Mouse (Mus musculus): ENCODE results near the gene Padi3. TPM values are rescaled to one million over a fixed set of nuclear protein-coding genes. Genes with fewer than 3 reads are reported as not detected.

The Padi3 gene
- polyA plus RNA-seq, 1 experiment, result 0.03 TPM

GRCm38 (mm10) chr4:140812191-140812590, 1.7 kb upstream of the Padi3 start:
- Histone ChIP-seq H3K4me3 (ENCODE audit: insufficient read depth, low read depth, low read length) (no peak overlapping the region), H3K27ac (ENCODE audit: insufficient read depth, low read depth, low read length) (no peak overlapping the region), H3K27me3 (replicated peaks; ENCODE audit: control insufficient read depth, insufficient read depth, low read length) (no peaks in the 10 kb centered on the region), H3K36me3 (ENCODE audit: control insufficient read depth, insufficient read depth, low read length) (no peaks in the 10 kb centered on the region), H3K4me1 (ENCODE audit: control insufficient read depth, insufficient read depth, low read length) (no peaks in the 10 kb centered on the region)
- TF ChIP-seq POLR2A (IDR thresholded peaks at IDR 0.05; ENCODE audit: low read depth, low read length) (no peak), CTCF (conservative IDR thresholded peaks at IDR 0.05; ENCODE audit: insufficient read depth, insufficient read length, low read depth, low read length) (no peak)
- WGBS, result 53% methylated on average over 8 of the region's 8 CpGs
- DNase-seq, result no peak

DNA sequence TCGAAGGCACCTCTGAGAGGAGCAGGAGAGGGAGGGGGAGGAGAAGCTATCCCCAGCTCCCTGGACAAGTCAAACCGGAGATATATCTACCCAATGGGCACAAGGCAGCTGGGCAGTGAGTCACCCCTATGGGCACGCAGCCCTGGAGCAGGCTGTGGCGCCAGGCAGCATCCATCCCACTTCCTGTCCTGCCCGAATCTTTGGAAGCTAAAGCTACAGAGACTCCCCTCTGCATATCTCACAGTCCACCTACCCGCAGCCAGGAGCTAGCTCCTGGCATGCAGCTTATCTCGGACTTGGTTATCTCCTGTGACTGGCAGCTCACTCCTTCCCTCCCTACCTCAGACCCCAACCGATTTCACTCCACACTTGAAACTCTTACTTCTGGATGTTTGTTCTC, 1.3 kb downstream of the Padi3 start:
- H3K36me3 ChIP-seq (ENCODE audit: control insufficient read depth, insufficient read depth, low read length), result no peaks in the 10 kb centered on the region
- WGBS, result 61% methylated on average over 8 of the region's 8 CpGs
- H3K4me3 ChIP-seq (ENCODE audit: insufficient read depth, low read depth, low read length), result no peak overlapping the region
- TF ChIP-seq POLR2A (IDR thresholded peaks at IDR 0.05; ENCODE audit: low read depth, low read length) (no peak), CTCF (conservative IDR thresholded peaks at IDR 0.05; ENCODE audit: insufficient read depth, insufficient read length, low read depth, low read length) (no peak)
- no peak for DNase-seq
- H3K4me1 ChIP-seq (ENCODE audit: control insufficient read depth, insufficient read depth, low read length), result no peaks in the 10 kb centered on the region
- H3K27me3 ChIP-seq (replicated peaks; ENCODE audit: control insufficient read depth, insufficient read depth, low read length), result no peaks in the 10 kb centered on the region
- no peak overlapping the region for H3K27ac ChIP-seq (ENCODE audit: insufficient read depth, low read depth, low read length)

DNA sequence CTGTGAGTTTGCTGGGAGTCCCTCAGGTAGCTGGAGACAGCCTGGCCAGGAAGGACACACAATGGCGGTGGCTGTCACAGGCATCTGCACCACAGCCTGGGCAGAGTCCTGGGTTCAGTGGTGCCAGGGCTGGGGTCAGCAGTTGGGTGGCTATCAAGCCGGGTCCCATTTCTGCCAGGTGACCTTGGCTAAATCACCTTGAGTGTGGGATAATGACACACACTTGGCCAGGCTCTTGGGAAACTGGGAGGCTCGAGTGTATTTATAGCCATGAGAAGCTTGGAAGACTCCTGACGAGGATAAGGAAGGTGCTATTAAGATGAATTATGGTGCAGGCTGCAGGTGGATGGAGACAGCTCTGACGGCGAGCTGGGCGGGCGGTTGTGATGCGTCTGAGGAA, 5.8 kb downstream of the Padi3 start:
- Histone ChIP-seq H3K4me3 (ENCODE audit: insufficient read depth, low read depth, low read length) (no peak overlapping the region), H3K27me3 (replicated peaks; ENCODE audit: control insufficient read depth, insufficient read depth, low read length) (no peaks in the 10 kb centered on the region), H3K36me3 (ENCODE audit: control insufficient read depth, insufficient read depth, low read length) (no peaks in the 10 kb centered on the region), H3K4me1 (ENCODE audit: control insufficient read depth, insufficient read depth, low read length) (no peaks in the 10 kb centered on the region), H3K27ac (ENCODE audit: insufficient read depth, low read depth, low read length) (no peak overlapping the region)
- WGBS, result 50% methylated on average over 9 of the region's 9 CpGs
- no peak for TF ChIP-seq CTCF (conservative IDR thresholded peaks at IDR 0.05; ENCODE audit: insufficient read depth, insufficient read length, low read depth, low read length)
- TF ChIP-seq POLR2A (IDR thresholded peaks at IDR 0.05; ENCODE audit: low read depth, low read length), result no peak
- DNase-seq, result no peak

- Histone ChIP-seq H3K4me1 (ENCODE audit: control insufficient read depth, insufficient read depth, low read length) (no peaks in the 10 kb centered on the region), H3K4me3 (ENCODE audit: insufficient read depth, low read depth, low read length) (no peak overlapping the region), H3K36me3 (ENCODE audit: control insufficient read depth, insufficient read depth, low read length) (no peaks in the 10 kb centered on the region), H3K27ac (ENCODE audit: insufficient read depth, low read depth, low read length) (no peak overlapping the region), H3K27me3 (replicated peaks; ENCODE audit: control insufficient read depth, insufficient read depth, low read length) (no peaks in the 10 kb centered on the region)
- DNase-seq, result no peak
- 84% methylated on average over 3 of the region's 3 CpGs for WGBS
- no peak for TF ChIP-seq CTCF (conservative IDR thresholded peaks at IDR 0.05; ENCODE audit: insufficient read depth, insufficient read length, low read depth, low read length)
- no peak for TF ChIP-seq POLR2A (IDR thresholded peaks at IDR 0.05; ENCODE audit: low read depth, low read length)
Measured at GRCm38 (mm10) chr4:140801364-140801763, 9.1 kb downstream of the Padi3 start.

DNA sequence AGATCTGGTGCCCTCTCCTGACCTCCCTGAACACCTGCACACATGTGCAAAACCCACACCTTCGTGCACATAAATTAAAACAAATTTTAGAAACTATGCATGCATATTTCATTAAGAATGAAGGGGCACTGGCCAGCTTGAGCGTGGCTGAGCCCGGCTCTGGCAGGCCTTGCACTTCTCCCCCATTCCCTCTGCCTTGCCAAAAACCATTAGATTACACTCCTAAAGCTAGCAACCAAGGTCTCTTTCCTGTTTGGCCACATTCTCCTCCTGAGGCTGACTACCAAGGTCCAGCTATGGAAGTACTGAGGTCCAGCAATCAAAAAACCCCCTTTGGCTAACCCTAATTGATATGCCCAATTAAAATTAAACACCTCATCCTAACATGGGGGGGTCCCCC, 13.7 kb downstream of the Padi3 start:
- Histone ChIP-seq H3K4me1 (ENCODE audit: control insufficient read depth, insufficient read depth, low read length) (no peaks in the 10 kb centered on the region), H3K4me3 (ENCODE audit: insufficient read depth, low read depth, low read length) (no peak overlapping the region), H3K27me3 (replicated peaks; ENCODE audit: control insufficient read depth, insufficient read depth, low read length) (no peaks in the 10 kb centered on the region), H3K36me3 (ENCODE audit: control insufficient read depth, insufficient read depth, low read length) (no peaks in the 10 kb centered on the region), H3K27ac (ENCODE audit: insufficient read depth, low read depth, low read length) (no peak overlapping the region)
- WGBS, result 65% methylated on average over 3 of the region's 3 CpGs
- peak; percentile 14 for DNase-seq
- no peak for TF ChIP-seq POLR2A (IDR thresholded peaks at IDR 0.05; ENCODE audit: low read depth, low read length)
- TF ChIP-seq CTCF (conservative IDR thresholded peaks at IDR 0.05; ENCODE audit: insufficient read depth, insufficient read length, low read depth, low read length), result no peak

DNA sequence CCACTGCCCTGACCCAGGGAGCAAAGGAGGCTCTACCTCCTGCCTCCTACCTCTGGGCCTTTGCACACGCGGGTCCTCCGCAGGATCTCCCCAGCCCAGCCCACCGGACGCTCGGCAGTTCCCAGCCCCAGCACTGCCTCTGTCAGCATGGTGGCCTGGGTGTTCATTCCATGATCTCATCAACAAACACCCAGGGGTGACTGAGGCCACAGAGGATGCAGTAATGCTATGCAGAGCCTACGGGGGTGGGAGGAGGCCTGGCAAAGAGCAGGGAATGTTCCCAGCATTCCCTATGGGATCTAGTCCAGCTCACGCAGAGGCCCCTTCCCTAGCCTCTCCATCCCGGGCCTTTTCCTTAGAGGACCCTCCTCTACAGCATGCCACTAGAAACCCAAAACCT, 15.8 kb downstream of the Padi3 start:
- Histone ChIP-seq H3K4me3 (ENCODE audit: insufficient read depth, low read depth, low read length) (no peak overlapping the region), H3K27ac (ENCODE audit: insufficient read depth, low read depth, low read length) (no peak overlapping the region), H3K36me3 (ENCODE audit: control insufficient read depth, insufficient read depth, low read length) (no peaks in the 10 kb centered on the region), H3K4me1 (ENCODE audit: control insufficient read depth, insufficient read depth, low read length) (no peaks in the 10 kb centered on the region), H3K27me3 (replicated peaks; ENCODE audit: control insufficient read depth, insufficient read depth, low read length) (no peaks in the 10 kb centered on the region)
- TF ChIP-seq CTCF (conservative IDR thresholded peaks at IDR 0.05; ENCODE audit: insufficient read depth, insufficient read length, low read depth, low read length) (no peak), POLR2A (IDR thresholded peaks at IDR 0.05; ENCODE audit: low read depth, low read length) (no peak)
- no peak for DNase-seq
- 78% methylated on average over 9 of the region's 9 CpGs for WGBS

- H3K27me3 ChIP-seq (replicated peaks; ENCODE audit: control insufficient read depth, insufficient read depth, low read length), result no peaks in the 10 kb centered on the region
- no peak overlapping the region for H3K27ac ChIP-seq (ENCODE audit: insufficient read depth, low read depth, low read length)
- WGBS, result 70% methylated on average over 9 of the region's 9 CpGs
- H3K4me1 ChIP-seq (ENCODE audit: control insufficient read depth, insufficient read depth, low read length), result no peaks in the 10 kb centered on the region
- no peaks in the 10 kb centered on the region for H3K36me3 ChIP-seq (ENCODE audit: control insufficient read depth, insufficient read depth, low read length)
- TF ChIP-seq CTCF (conservative IDR thresholded peaks at IDR 0.05; ENCODE audit: insufficient read depth, insufficient read length, low read depth, low read length) (no peak), POLR2A (IDR thresholded peaks at IDR 0.05; ENCODE audit: low read depth, low read length) (no peak)
- H3K4me3 ChIP-seq (ENCODE audit: insufficient read depth, low read depth, low read length), result no peak overlapping the region
- no peak for DNase-seq
Measured at GRCm38 (mm10) chr4:140793795-140794194, 16.7 kb downstream of the Padi3 start.

DNA sequence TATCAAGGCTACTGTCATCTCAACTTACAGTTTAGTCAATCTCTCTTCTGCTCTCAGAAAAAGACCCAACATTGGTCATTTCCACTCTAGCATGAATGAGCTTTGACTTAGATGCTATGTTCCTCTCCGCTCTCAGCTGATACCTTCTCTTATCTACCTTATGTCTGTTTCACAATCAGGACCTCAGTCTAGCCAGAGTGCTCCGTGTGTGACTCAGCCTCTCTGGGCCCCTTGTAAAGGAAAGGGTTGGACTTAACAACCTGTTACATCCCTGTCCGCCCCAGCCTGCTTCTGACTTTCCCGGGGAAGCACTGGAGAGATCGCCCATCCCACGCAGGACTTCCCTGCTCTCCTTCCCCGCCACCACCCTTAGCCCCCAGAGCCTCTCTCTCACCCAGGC, 17.9 kb downstream of the Padi3 start:
- H3K4me1 ChIP-seq (ENCODE audit: control insufficient read depth, insufficient read depth, low read length), result no peaks in the 10 kb centered on the region
- WGBS, result 67% methylated on average over 7 of the region's 7 CpGs
- H3K36me3 ChIP-seq (ENCODE audit: control insufficient read depth, insufficient read depth, low read length), result no peaks in the 10 kb centered on the region
- TF ChIP-seq POLR2A (IDR thresholded peaks at IDR 0.05; ENCODE audit: low read depth, low read length), result no peak
- no peak for TF ChIP-seq CTCF (conservative IDR thresholded peaks at IDR 0.05; ENCODE audit: insufficient read depth, insufficient read length, low read depth, low read length)
- no peak overlapping the region for H3K27ac ChIP-seq (ENCODE audit: insufficient read depth, low read depth, low read length)
- DNase-seq, result no peak
- H3K27me3 ChIP-seq (replicated peaks; ENCODE audit: control insufficient read depth, insufficient read depth, low read length), result no peaks in the 10 kb centered on the region
- H3K4me3 ChIP-seq (ENCODE audit: insufficient read depth, low read depth, low read length), result no peak overlapping the region
